Mouse (Mus musculus) induced T-regulatory cell, adult 2 months (primary cell): ENCODE measurements around the gene Cep295nl.
"Not testable (repeated sequence)": the region's sequence is repeated elsewhere in the genome, so short reads cannot be mapped to it uniquely, and the experiment has no call there.

Source experiments
- DNase-seq: peaks from one replicate; pipeline ENCODE4 v3.0.0-alpha.2; 2012; ENCODE audit warnings: low read depth

Gene Cep295nl

GRCm38 (mm10) chr11:118342400-118342981 lies at the start of gene Cep295nl:
TSS of gene Cep295nl (minus strand) at chr11:118342500.
- peak; percentile 86 for DNase-seq

- DNase-seq = not testable (repeated sequence)
These were observed 45.5 kb upstream of the Cep295nl start for GRCm38 (mm10) chr11:118387816-118388215.

GRCm38 (mm10) chr11:118379251-118380009 lies 37.1 kb upstream of the Cep295nl start:
- DNase-seq = peak; percentile 87

- no peak for DNase-seq
These were observed 36.4 kb upstream of the Cep295nl start for GRCm38 (mm10) chr11:118378656-118379055.

GRCm38 (mm10) chr11:118376323-118376722 lies 34.0 kb upstream of the Cep295nl start:
- not testable (repeated sequence) for DNase-seq

GRCm38 (mm10) chr11:118375881-118376280 lies 33.6 kb upstream of the Cep295nl start:
- DNase-seq = no peak

GRCm38 (mm10) chr11:118375461-118375860 lies 33.2 kb upstream of the Cep295nl start:
- DNase-seq = no peak

- DNase-seq = no peak
These were observed 32.7 kb upstream of the Cep295nl start for GRCm38 (mm10) chr11:118375006-118375405.

- no peak for DNase-seq
These were observed 32.2 kb upstream of the Cep295nl start for GRCm38 (mm10) chr11:118374506-118374905.

- DNase-seq = no peak
These were observed 30.3 kb upstream of the Cep295nl start for GRCm38 (mm10) chr11:118372641-118373040.

GRCm38 (mm10) chr11:118371876-118372275 lies 29.6 kb upstream of the Cep295nl start:
- DNase-seq = no peak

- DNase-seq = no peak
These were observed 27.4 kb upstream of the Cep295nl start for GRCm38 (mm10) chr11:118369657-118370056.

GRCm38 (mm10) chr11:118369251-118369650 lies 27.0 kb upstream of the Cep295nl start:
- no peak for DNase-seq

- DNase-seq = peak; percentile 80
These were observed 26.0 kb upstream of the Cep295nl start for GRCm38 (mm10) chr11:118368330-118368729.

- DNase-seq = peak; percentile 57
These were observed 24.3 kb upstream of the Cep295nl start for GRCm38 (mm10) chr11:118366559-118366958.

- no peak for DNase-seq
These were observed 23.8 kb upstream of the Cep295nl start for GRCm38 (mm10) chr11:118366108-118366507.

- DNase-seq = no peak
These were observed 22.9 kb upstream of the Cep295nl start for GRCm38 (mm10) chr11:118365171-118365570.

GRCm38 (mm10) chr11:118364021-118364420 lies 21.7 kb upstream of the Cep295nl start:
- DNase-seq = no peak

- DNase-seq = peak; percentile 81
These were observed 20.7 kb upstream of the Cep295nl start for GRCm38 (mm10) chr11:118362971-118363518.

- no peak for DNase-seq
These were observed 20.2 kb upstream of the Cep295nl start for GRCm38 (mm10) chr11:118362501-118362900.

GRCm38 (mm10) chr11:118360907-118361341 lies 18.6 kb upstream of the Cep295nl start:
- DNase-seq = peak; percentile 74

GRCm38 (mm10) chr11:118360491-118360890 lies 18.2 kb upstream of the Cep295nl start:
- DNase-seq = no peak

- no peak for DNase-seq
These were observed 13.3 kb upstream of the Cep295nl start, which contains the start of gene Timp2 for GRCm38 (mm10) chr11:118355640-118356039. TSS of gene Timp2 (minus strand) at chr11:118355740.
